ENCODE assay signal across 23 mouse cellular contexts in genomic region chr13:4404726-4405125, GRCm38 (mm10). TPM values are rescaled to one million over a fixed set of nuclear protein-coding genes. Genes with fewer than 3 reads are reported as not detected.
"Had no signal": no experiment of that assay in that cellular context is flagged by ENCODE, and none has a peak within 500 bp of the region (broad histone marks: within the 10 kb centered on the region; RNA-seq: fewer than 3 reads in every experiment).

No protein-coding gene starts in this region.

- H3K27me3 ChIP-seq: neural tube, embryonic 15.5 days; stomach, embryonic 15.5 days had no signal

- H3K27ac ChIP-seq: neural tube, embryonic 15.5 days; stomach, embryonic 15.5 days; stomach, postnatal 0 days had no signal

- H3K4me1 ChIP-seq: neural tube, embryonic 15.5 days; stomach, embryonic 15.5 days had no signal

- H3K4me3 ChIP-seq: neural tube, embryonic 15.5 days; stomach, embryonic 15.5 days had no signal

- H3K4me2 ChIP-seq: neural tube, embryonic 15.5 days; stomach, embryonic 15.5 days had no signal

- H3K9me3 ChIP-seq: neural tube, embryonic 15.5 days; stomach, embryonic 15.5 days had no signal

- H3K9ac ChIP-seq: neural tube, embryonic 15.5 days; stomach, embryonic 15.5 days had no signal

- DNase-seq: retina, postnatal 1 day; right cerebral cortex, adult 18-20 months; right cerebral cortex, postnatal 14 days; right cerebral cortex, postnatal 25 days; right cerebral cortex, postnatal 4 days; spleen, adult 18-20 months; thymus, adult 18-20 months; thymus, adult 2 months; thymus, postnatal 14 days; thymus, postnatal 25 days; thymus, postnatal 36 days; thymus, postnatal 4 days had no signal

- H3K36me3 ChIP-seq: neural tube, embryonic 15.5 days; stomach, embryonic 15.5 days had no signal

RNA-seq across cellular contexts. Expression of gene Akr1c6, which starts 29.4 kb away (rescaled TPM):
- total RNA-seq: neutrophil, adult 5-6 weeks had no signal
- polyA plus RNA-seq: neural tube, embryonic 14.5 days; neural tube, embryonic 15.5 days; small intestine, adult 2 months; spleen, adult 2 months; stomach, embryonic 14.5 days; stomach, postnatal 0 days; testis, adult 2 months; thymus, adult 2 months; thymus, postnatal 0 days; urinary bladder, adult 2 months had no signal
